Mouse (Mus musculus): ENCODE results near the gene Mamdc2.

- TF ChIP-seq CTCF (IDR thresholded peaks at IDR 0.05; ENCODE audit: borderline replicate concordance, extremely low read depth, insufficient read depth, insufficient read length) (no peak), POLR2A (IDR thresholded peaks at IDR 0.05; ENCODE audit: borderline replicate concordance, extremely low read depth, insufficient read depth, insufficient read length, poor library complexity, severe bottlenecking) (no peak)
Observed at GRCm38 (mm10) chr19:23357253-23357652, 91.0 kb downstream of the Mamdc2 start.

All from brain, embryonic 14.5 days (tissue).